Mouse (Mus musculus): ENCODE measurements around the gene Derl3.
"Not testable (repeated sequence)": the region's sequence is repeated elsewhere in the genome, so short reads cannot be mapped to it uniquely, and the experiment has no call there.

Derl3 gene

GRCm38 (mm10) chr10:75872915-75873542 lies 20.2 kb upstream of the Derl3 start:
- DNase-seq (ENCODE audit: low spot score in 2 of 2) = peak; percentile 83

DNA sequence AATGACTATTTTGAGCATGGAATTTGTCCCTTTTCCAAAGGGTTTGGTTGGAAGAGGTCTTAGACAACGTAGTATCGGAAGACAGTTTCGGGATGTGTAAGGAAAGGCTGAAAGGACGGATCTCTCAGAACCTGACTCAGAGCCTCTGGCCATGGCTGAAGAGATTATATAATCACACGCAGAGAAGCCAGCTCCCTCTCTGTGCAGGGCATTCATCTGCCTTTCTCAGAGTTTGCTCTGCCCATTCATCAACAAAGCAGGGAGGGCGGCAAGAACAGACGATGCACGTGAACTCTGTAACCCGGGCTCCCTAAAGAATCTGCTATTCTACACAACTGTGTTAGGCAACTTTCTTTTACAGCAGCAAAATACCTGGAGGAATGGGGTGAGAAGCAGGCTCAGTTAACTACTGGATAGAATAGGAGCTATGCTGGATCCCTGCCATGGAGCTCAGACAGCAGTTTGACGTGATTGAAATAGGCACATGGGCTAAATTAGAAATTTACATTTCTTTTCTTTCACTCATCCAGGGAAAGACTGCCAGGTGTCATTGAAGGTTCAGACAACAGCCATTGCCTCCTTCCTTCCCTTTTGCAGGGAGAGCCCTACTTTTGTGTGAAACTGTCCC lies 19.6 kb upstream of the Derl3 start:
- no peak for DNase-seq (ENCODE audit: low spot score in 2 of 2)

GRCm38 (mm10) chr10:75878836-75879235 lies 14.4 kb upstream of the Derl3 start:
- DNase-seq (ENCODE audit: low spot score in 2 of 2) = no peak

- no peak for DNase-seq (ENCODE audit: low spot score in 2 of 2)
Measured at GRCm38 (mm10) chr10:75880351-75880750, 12.9 kb upstream of the Derl3 start.

- no peak for DNase-seq (ENCODE audit: low spot score in 2 of 2)
Measured at GRCm38 (mm10) chr10:75880771-75881577, 12.2 kb upstream of the Derl3 start.

DNA sequence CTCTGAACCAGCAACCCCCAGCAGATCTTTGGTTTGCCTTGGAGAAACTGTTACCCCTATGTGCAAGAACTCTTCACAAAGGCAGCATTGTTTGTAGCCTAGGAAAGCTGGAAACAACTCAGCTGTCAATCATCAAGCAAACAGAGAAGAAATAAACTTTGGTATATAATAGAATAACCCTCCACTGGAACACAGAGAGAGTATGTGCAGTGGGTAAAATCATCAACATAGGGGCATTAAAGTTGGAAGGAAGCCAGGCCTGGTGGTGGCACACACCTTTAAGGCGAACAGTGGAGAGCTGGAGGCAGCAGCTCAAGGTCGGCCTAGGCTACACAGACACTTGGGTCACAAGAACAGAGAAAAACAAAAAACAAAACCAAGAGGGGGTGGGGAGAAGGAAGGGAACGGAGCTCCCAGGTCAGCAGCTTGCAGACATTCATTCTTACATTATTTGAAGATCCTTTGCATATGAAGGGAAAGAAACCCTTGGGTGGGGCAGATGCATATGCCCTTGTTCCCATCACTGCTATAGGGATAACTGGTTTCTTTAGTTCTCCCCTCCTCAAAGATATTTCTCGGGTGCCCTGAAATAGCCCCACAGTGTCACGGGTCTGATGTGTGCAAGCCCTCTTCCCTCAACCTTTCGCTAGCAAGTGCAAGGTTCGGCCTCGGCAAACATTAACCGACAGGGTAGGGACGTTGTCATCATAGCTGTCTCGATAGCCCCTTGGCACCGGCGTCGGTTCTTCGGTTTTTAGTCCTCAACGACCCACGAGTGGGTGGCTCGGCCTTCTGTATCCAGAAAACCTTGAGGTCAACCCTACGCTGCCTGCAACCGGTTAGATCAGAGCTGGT lies 11.4 kb upstream of the Derl3 start:
- no peak for DNase-seq (ENCODE audit: low spot score in 2 of 2)

DNA sequence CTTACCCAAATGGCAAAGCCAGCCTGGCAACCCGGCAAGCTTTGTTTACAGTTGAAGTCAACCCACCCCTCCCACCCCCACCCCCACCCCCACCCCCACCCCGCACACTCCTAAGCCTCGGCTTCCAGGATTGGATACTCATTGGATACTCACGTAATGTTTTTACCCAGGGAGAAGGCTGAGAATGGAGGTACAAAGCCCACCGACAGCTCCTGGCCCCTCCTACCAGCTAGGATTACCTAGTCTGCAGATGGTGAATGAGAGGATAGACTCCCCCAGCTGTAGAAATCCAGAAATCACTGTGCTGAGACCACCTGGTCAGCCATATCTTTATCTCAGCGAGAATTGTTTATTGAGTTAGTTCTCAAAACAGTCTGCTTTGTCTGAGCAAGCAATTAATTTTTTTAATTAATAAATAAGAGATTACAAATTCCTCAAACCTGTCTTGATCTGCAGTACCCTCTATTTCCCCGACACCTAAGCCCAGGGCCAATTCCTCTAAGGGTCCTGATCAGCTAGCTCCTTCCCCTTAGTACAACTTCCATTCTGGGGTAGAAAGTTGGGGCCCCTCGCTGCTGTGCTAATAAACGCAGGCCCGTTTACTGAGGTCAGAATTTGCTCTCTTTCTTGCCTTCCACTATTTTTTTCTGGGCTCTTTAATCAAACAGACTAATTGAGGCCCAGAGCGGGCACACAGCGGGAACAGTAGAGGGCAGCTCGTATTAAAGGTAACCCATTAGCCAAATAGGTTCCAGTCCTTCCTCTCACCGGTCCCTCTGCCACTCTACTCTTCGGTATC lies 10.6 kb upstream of the Derl3 start:
- no peak for DNase-seq (ENCODE audit: low spot score in 2 of 2)

DNA sequence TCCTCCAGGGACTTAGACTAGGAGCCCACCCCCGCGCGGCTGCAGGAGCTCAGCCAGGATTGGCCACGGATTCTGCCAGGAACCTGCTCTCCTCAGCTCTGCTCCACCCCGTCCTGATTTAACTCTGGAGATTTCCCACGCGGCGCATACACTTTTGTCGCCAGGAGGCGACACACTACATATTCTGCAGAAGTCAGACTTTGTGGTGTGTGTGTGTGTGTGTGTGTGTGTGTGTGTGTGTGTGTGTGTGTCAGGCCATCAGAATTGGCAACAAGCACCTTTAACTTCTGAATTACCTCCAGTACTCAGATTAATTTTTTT lies 10.0 kb upstream of the Derl3 start:
- DNase-seq (ENCODE audit: low spot score in 2 of 2) = peak; percentile 63 to 76

- no peak for DNase-seq (ENCODE audit: low spot score in 2 of 2)
Measured at GRCm38 (mm10) chr10:75884742-75885141, 8.5 kb upstream of the Derl3 start.

- DNase-seq (ENCODE audit: low spot score in 2 of 2) = not testable (repeated sequence)
Measured at GRCm38 (mm10) chr10:75887504-75887903, 5.7 kb upstream of the Derl3 start.

- no peak for DNase-seq (ENCODE audit: low spot score in 2 of 2)
Measured at GRCm38 (mm10) chr10:75889406-75890153, 3.6 kb upstream of the Derl3 start.

- no peak for DNase-seq (ENCODE audit: low spot score in 2 of 2)
Measured at GRCm38 (mm10) chr10:75894601-75895000, 1.4 kb downstream of the Derl3 start.

GRCm38 (mm10) chr10:75895730-75896129 lies 2.5 kb downstream of the Derl3 start:
- no peak for DNase-seq (ENCODE audit: low spot score in 2 of 2)

GRCm38 (mm10) chr10:75896208-75896607 lies 3.0 kb downstream of the Derl3 start:
- no peak for DNase-seq (ENCODE audit: low spot score in 2 of 2)

GRCm38 (mm10) chr10:75897373-75897772 lies 4.2 kb downstream of the Derl3 start:
- DNase-seq (ENCODE audit: low spot score in 2 of 2) = peak; percentile 42 to 52

GRCm38 (mm10) chr10:75898039-75898564 lies 4.9 kb downstream of the Derl3 start:
- no peak for DNase-seq (ENCODE audit: low spot score in 2 of 2)

GRCm38 (mm10) chr10:75898846-75899245 lies 5.6 kb downstream of the Derl3 start:
- peak; percentile 85 to 86 for DNase-seq (ENCODE audit: low spot score in 2 of 2)

- peak; percentile 25 to 31 for DNase-seq (ENCODE audit: low spot score in 2 of 2)
Measured at GRCm38 (mm10) chr10:75904391-75904790, 11.2 kb downstream of the Derl3 start.

DNA sequence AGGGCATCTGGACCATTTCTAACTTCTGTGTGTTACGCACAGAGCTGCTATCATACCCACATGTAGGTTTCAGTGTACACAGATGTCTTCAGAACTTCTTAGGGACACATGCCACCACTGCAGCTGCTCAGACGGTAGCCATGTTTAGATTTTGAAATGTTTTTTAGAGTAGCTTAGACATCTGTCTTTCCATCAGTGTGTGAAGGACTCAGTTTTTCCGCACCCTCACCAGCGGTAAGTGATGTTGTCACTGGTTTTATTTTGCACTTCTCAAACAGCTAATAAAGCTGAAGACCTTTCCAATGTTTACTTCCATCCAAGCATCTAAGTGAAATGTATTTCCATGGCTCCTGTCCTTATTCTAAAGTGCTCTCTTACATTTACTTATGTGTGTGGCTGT lies 13.7 kb downstream of the Derl3 start:
- no peak for DNase-seq (ENCODE audit: low spot score in 2 of 2)

GRCm38 (mm10) chr10:75910698-75911097 lies 17.5 kb downstream of the Derl3 start:
- no peak for DNase-seq (ENCODE audit: low spot score in 2 of 2)

All from heart, adult 9 months (tissue).